Mouse (Mus musculus): ENCODE data around the gene Ints3. TPM values are rescaled to one million over a fixed set of nuclear protein-coding genes. Genes with fewer than 3 reads are reported as not detected.
A peak's percentile ranks its signal among the peaks of the same experiment; 100 is the strongest.

The Ints3 gene
- polyA plus RNA-seq, 1 experiment from 2014 or later, result 15.7 TPM

- DNase-seq (ENCODE audit: low spot score), result no peak
Observed at GRCm38 (mm10) chr3:90445417-90446200, 12.2 kb upstream of the Ints3 start.

GRCm38 (mm10) chr3:90443977-90444376, 10.6 kb upstream of the Ints3 start:
- no peak for DNase-seq (ENCODE audit: low spot score)

DNA sequence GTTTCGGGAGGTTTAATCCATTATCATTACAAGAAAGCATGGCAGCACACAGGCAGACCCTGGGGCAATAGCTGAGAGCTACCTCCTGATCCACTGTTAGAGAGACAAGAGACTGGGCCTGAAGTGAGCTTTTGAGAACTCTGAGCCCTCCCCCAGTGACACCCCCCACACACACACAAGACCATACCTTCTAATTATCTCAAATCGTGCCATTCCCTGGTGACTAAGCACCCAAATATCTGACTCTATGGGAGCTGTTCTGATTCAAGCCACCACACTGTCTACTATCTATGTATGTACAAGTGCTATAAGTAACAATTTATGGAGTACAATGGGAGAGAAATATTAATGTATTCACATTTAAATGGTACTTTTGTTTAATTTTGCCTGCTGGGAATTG, 7.3 kb upstream of the Ints3 start:
- DNase-seq (ENCODE audit: low spot score), result no peak

DNA sequence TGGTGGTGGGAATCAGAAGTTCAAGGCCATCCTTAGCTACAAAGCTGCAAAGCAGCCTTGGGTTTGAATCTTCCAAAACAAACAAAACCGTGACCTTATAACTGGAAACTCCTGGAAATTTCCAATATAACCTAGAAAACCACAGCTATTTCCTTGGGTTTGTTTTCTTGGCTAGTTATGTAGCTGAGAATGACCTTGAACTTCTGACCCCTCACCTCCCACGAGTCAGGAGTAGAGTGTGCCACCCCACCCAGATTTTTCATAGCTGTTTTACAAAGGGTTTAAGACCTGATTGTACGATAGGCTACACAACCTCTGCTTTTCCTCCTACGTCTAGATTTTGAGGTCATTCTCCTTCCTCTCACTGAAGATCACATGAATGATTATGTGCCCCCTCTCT, 3.7 kb upstream of the Ints3 start:
- DNase-seq (ENCODE audit: low spot score), result no peak

GRCm38 (mm10) chr3:90434073-90434730, 780 bp upstream of the Ints3 start:
- DNase-seq (ENCODE audit: low spot score), result no peak

DNA sequence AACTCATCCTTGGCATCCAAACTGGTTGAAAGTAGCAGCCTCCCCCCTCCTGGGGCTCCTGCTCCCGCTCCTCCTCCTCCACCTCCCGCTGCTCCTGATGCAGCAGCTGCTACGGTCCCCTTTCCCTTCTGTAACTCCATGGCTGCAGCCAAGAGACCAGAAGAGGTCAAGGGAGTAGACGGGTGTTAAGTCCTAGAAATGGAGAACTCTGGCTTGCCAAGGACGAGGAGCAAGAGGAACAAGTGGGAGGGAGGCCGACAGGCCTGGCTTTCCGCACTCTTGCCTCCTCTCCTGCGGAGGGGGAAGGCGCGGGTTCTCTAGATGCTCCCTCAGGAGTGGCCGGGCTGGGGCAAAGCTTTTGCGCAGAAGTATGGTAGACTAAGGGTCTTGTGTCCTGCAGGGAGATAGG, 607 bp downstream of the Ints3 start:
- no peak for DNase-seq (ENCODE audit: low spot score)

DNA sequence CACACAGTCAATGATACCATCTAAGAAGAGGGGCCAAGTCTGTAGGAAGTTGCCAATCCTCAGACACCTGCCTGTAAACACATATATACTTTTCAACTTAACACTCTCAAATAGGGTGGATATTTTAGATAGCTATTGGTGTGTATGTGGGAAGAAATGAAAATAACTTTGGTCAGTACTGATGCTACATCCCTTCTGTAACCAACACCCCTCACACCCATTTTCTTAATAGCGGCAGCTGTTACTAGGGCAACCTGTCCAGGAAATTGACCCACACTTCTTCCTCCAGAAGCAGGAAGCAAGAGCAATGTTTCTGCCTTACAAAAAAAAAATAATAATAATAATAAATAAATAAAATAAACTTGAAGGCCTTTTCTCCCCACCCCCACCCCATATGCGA, 1.1 kb downstream of the Ints3 start:
- no peak for DNase-seq (ENCODE audit: low spot score)

DNA sequence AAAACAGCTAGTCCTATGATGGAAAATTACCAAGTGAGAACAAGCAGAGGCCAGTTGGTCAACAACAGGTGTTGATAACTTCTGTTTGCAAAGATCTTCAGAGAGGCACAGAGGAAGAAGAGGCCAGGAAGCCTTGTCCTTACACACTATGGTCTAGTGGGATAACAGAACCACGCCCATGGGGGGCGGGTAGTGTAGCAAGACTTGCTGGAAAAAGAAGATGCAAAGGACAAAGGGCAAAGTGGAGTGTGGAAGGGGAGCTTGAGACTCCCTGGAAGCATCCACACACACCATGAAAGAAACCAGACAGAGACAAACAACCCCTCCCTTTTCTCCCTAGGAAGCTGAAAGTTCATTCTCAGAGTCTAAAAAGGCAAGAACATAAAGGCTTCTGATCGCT, 3.8 kb downstream of the Ints3 start:
- DNase-seq (ENCODE audit: low spot score), result no peak

- DNase-seq (ENCODE audit: low spot score), result no peak
Observed at GRCm38 (mm10) chr3:90428186-90428585, 5.2 kb downstream of the Ints3 start.

- DNase-seq (ENCODE audit: low spot score), result no peak
Observed at GRCm38 (mm10) chr3:90427574-90427973, 5.8 kb downstream of the Ints3 start.

GRCm38 (mm10) chr3:90425499-90425898, 7.9 kb downstream of the Ints3 start:
- DNase-seq (ENCODE audit: low spot score), result no peak

DNA sequence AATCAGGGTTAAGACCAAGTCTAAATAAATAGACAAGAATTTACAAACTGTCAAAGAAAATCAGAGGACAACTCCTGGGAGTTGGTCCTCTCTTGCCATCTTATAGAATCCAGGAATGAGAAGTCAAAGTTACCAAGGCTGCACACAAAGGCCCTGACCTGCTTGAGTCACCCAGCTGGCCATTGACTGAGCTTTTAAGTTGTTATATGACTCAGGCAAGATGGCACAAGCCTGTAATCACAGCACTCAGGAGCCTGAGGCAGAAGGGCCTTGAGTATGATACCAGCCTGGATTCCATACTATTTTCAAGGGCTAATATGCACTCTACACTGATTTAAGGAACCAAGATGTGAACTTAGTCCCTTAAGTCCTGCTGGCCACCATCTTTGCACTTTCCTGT, 9.9 kb downstream of the Ints3 start:
- no peak for DNase-seq (ENCODE audit: low spot score)

DNA sequence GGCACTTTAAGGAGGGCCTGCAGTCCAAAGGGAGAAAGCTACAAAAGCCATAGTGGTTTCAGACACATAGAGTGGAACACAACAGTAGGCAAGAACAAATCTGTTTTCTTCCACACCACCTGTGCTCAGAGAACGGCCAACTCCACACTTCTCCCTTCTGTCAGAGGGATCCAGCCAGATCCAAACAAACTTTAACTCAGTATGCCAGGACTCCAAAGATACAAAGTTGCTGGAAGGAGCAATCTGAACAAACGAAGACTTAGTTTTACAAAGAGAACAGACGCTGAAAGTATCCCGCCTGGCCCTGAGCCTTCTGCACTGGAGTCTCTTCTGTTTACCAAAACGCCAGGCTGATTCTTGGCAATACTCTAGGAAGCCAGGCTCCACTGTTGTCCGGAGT, 12.7 kb downstream of the Ints3 start:
- DNase-seq (ENCODE audit: low spot score), result no peak

DNA sequence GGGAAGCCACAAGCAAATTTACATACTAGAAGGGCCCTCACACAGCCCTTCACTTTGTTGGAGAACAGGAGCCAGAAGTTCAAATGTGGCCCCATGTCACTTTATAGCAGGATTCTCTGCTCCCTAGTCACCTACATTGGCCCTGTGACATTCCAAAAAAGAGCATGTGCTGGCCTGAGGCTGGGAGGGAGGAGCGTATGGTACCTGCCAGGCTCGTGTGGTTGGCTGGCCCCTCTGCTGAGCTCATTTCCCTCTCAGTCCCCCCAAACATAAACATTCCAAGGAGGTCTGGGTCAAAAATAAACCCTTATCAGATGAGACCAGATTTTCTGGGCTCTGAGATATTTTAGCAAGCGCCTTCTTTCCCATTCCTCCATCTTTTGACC, 20.4 kb downstream of the Ints3 start:
- DNase-seq (ENCODE audit: low spot score), result no peak

DNA sequence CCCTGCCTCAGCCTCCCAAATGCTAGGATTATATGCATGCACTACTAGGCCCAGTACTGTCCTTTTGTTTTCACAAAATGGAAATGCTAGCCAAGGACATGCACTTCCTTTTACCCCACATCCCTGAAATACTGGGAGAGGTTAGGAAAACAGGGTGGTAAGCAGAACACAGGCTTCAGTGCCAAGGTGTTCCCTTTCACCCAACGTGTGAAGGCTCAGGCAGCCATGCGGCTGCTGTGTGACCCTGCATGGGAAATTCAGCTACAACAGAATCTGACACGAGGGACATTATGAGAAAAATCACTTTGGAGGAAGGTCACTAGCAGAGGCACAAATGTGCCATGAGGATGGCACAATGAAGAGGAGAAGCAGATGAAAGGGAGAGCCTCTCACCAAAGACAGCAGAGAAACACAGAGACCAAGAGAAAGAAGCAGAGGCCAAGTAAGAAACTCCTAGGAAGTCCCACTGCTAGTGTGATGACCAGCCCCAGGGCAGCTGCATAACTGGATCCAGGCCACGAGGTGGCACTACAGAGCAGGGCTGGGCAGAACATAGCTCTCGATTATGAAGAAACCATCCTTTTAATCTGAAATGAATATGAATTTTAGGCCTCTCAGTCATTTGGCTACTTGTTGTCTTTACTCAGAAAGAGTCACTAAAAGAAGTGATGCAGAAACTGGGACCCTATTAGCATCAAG, 21.0 kb downstream of the Ints3 start:
- peak; percentile 54 for DNase-seq (ENCODE audit: low spot score)

DNA sequence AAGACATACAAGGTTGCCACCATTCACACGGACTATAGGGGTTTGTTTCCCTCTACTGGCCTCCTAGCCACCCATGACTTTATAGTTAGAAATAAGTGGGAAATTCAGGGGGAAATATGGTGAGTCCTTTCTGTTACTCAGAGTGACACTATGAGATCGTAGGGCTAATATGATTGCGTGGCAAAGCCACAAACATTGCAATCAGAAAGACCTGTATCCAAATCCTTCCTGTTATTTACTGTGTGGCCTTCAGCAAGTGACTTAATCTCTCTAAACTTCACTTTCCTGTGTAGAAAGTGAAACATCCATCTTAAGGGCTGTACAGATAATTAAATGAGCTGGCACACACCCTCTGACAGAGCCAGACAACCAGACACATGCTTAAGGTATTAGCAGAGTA, 24.7 kb downstream of the Ints3 start:
- no peak for DNase-seq (ENCODE audit: low spot score)

- DNase-seq (ENCODE audit: low spot score), result no peak
Observed at GRCm38 (mm10) chr3:90406414-90406813, 27.0 kb downstream of the Ints3 start.

GRCm38 (mm10) chr3:90404609-90405008, 28.8 kb downstream of the Ints3 start:
- DNase-seq (ENCODE audit: low spot score), result no peak

DNA sequence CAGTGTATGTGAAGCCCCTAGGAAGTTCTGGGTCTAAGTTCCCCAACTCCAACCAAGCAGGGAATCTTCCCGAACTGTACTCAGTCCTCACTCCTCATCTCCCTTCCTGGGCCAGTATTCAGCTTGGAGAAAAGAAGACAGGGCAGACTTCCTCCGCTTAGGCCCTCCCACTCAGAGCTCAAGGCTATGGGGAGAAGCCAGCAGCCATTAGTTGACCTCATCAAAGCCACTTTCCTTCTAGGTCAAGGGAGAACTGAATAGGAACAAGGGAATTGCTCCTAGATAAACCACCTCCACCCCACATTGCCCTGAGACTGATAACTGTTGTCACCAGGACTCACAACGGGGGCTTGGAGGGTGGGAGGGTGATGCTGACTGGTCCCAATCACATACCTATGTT, 29.3 kb downstream of the Ints3 start:
- DNase-seq (ENCODE audit: low spot score), result no peak

DNA sequence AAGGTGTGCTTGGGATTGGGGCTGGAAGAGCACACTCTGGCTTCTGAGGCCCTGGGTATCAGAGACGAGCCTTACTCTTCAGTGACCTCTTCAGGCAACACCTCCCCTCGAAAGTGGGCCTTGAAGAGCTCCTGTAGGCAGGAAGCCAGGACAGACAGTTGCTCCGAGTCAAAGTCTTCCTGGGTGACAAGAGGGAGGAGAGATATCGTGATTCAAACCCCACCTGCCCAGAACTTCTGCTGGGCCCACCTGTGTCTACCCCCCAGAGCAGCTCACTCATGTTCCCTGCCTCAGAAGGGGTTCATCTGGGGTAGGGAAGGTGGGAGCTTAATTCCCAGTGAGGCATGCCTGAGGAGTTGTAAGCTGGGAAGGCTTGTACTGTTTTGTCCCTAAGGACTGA, 32.4 kb downstream of the Ints3 start:
- no peak for DNase-seq (ENCODE audit: low spot score)

- DNase-seq (ENCODE audit: low spot score), result no peak
Observed at GRCm38 (mm10) chr3:90395629-90396028, 37.8 kb downstream of the Ints3 start.

DNA sequence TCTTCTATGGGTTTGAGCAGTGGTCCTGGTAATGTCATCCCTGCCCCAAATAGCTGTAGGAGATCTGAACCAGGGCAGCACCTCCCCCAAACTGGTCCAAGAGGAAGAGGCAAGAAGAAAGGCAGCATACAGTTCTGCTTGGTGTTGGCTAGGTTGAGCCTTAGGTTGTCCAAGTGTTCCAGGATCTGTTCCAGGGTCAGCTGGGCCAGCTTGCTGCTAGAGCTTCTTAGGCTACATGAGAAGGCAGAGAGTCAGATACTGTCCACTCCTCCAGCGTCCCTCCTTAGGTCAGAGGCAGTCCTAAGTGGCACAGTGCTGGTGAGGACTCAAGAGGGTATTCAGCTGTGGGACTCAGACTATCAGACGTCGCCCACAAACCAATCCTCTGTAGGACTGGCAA, 40.8 kb downstream of the Ints3 start:
- DNase-seq (ENCODE audit: low spot score), result no peak

- DNase-seq (ENCODE audit: low spot score), result no peak
Observed at GRCm38 (mm10) chr3:90391941-90392340, 41.5 kb downstream of the Ints3 start.

Measured in thymus, postnatal 0 days (tissue).